Mouse (Mus musculus) liver, adult 2 months (tissue): ENCODE results near the gene Cnn2. TPM values are rescaled to one million over a fixed set of nuclear protein-coding genes. Genes with fewer than 3 reads are reported as not detected.

Experiments used
- DNase-seq: peaks from one replicate; pipeline ENCODE4 v3.0.0-alpha.2; 2011; ENCODE audit warnings: low read depth, low spot score; ENCODE audit errors: extremely low read depth
- H3K27ac ChIP-seq: fragments of 200-500 bp; replicated peaks from 2 replicates; pipeline ENCODE4 v1.5.1; 2012; ENCODE audit warnings: low read depth, mild to moderate bottlenecking, control low read depth, inconsistent platforms, low read length; ENCODE audit not compliant: insufficient read depth
- H3K27me3 ChIP-seq: fragments of 200-500 bp; 2 replicates; pipeline ENCODE4 v1.6.1; 2012; ENCODE audit warnings: mild to moderate bottlenecking, moderate library complexity, low read length, inconsistent platforms; ENCODE audit not compliant: control insufficient read depth, insufficient read depth
- H3K36me3 ChIP-seq: fragments of 200-500 bp; 2 replicates; pipeline ENCODE4 v1.6.1; 2012; ENCODE audit warnings: low read length, inconsistent platforms; ENCODE audit not compliant: control insufficient read depth, insufficient read depth
- H3K4me1 ChIP-seq: fragments of 200-500 bp; 2 replicates; pipeline ENCODE4 v1.6.1; 2011; ENCODE audit warnings: low read length; ENCODE audit not compliant: control insufficient read depth, insufficient read depth
- H3K4me3 ChIP-seq: fragments of 200-500 bp; 2 replicates; pipeline ENCODE4 v1.5.1; 2011; ENCODE audit warnings: low read depth, mild to moderate bottlenecking, control low read depth, low read length, moderate library complexity; ENCODE audit not compliant: insufficient read depth
- H3K79me2 ChIP-seq: fragments of 200-500 bp; 2 replicates; pipeline ENCODE4 v1.6.1; 2012; ENCODE audit warnings: inconsistent platforms, mild to moderate bottlenecking, low read length, moderate library complexity; ENCODE audit not compliant: control insufficient read depth, insufficient read depth
- H3K9ac ChIP-seq: fragments of 200-500 bp; 2 replicates; pipeline ENCODE4 v1.6.1; 2012; ENCODE audit warnings: low read depth, mild to moderate bottlenecking, control low read depth, inconsistent platforms, low read length
- CTCF ChIP-seq: fragments of 200-500 bp; IDR thresholded peaks from 2 replicates; pipeline ENCODE4 v1.5.1; 2011; ENCODE audit warnings: low read depth, low read length, control low read depth
- POLR2A ChIP-seq: fragments of 200-500 bp; IDR thresholded peaks from 2 replicates; pipeline ENCODE4 v1.6.1; 2011; ENCODE audit warnings: low read length, control low read depth; ENCODE audit not compliant: insufficient read depth; ENCODE audit errors: extremely low read depth
- WGBS: fragments of 180-500 bp; shearing (Covaris S2); methylation state at CpG from one replicate; pipeline ENCODE4 v1.1.7; 2018; 5-methylcytosine and 5-hydroxymethylcytosine counted together
- polyA plus RNA-seq: library from polyadenylated mRNA; depleted of rRNA; stranded (reverse); fragments of >200 nt; gene quantifications from 2 replicates; pipeline ENCODE4 v1.2.3, GENCODE M21; 2012
- total RNA-seq: library from RNA; depleted of rRNA; stranded (reverse); fragments of >200 nt; gene quantifications from 2 replicates; pipeline ENCODE4 v1.2.3, GENCODE M21; 2014

Gene Cnn2
- total and polyA plus RNA-seq, 2 experiments = 5.2 to 9.8 TPM

GRCm38 (mm10) chr10:80023758-80024157 is 35.4 kb downstream of the Cnn2 start:
- Histone ChIP-seq H3K4me3 (no peak overlapping the region), H3K36me3 (no peaks in the 10 kb centered on the region), H3K9ac (no peak overlapping the region), H3K79me2 (no peaks in the 10 kb centered on the region), H3K4me1 (no peaks in the 10 kb centered on the region), H3K27ac (no peak overlapping the region), H3K27me3 (no peaks in the 10 kb centered on the region)
- DNase-seq = no peak
- TF ChIP-seq POLR2A = no peak
- WGBS = 55% methylated on average over 5 of the region's 5 CpGs

- H3K27me3 ChIP-seq = no peaks in the 10 kb centered on the region
- no peak for DNase-seq
- H3K9ac ChIP-seq = no peak overlapping the region
- H3K4me3 ChIP-seq = no peak overlapping the region
- TF ChIP-seq CTCF (no peak), POLR2A (no peak)
- H3K79me2 ChIP-seq = no peaks in the 10 kb centered on the region
- H3K4me1 ChIP-seq = no peaks in the 10 kb centered on the region
- H3K36me3 ChIP-seq = no peaks in the 10 kb centered on the region
- 81% methylated on average over 15 of the region's 15 CpGs for WGBS
- H3K27ac ChIP-seq = no peak overlapping the region; the same call in 1 of the 2 replicates
These were observed 36.1 kb downstream of the Cnn2 start for GRCm38 (mm10) chr10:80024229-80025043.

GRCm38 (mm10) chr10:80025044-80025347 is 36.6 kb downstream of the Cnn2 start:
- no peak for DNase-seq
- Histone ChIP-seq H3K4me1 (no peaks in the 10 kb centered on the region), H3K36me3 (no peaks in the 10 kb centered on the region), H3K9ac (no peak overlapping the region), H3K27me3 (no peaks in the 10 kb centered on the region), H3K79me2 (no peaks in the 10 kb centered on the region), H3K27ac (no peak overlapping the region), H3K4me3 (no peak overlapping the region)
- 61% methylated on average over 4 of the region's 4 CpGs for WGBS
- TF ChIP-seq CTCF = no peak
- no peak for TF ChIP-seq POLR2A

- Histone ChIP-seq H3K9ac (no peak overlapping the region), H3K4me1 (no peaks in the 10 kb centered on the region), H3K79me2 (no peaks in the 10 kb centered on the region), H3K36me3 (no peaks in the 10 kb centered on the region), H3K27ac (no peak overlapping the region), H3K4me3 (no peak overlapping the region), H3K27me3 (no peaks in the 10 kb centered on the region)
- no peak for TF ChIP-seq CTCF
- TF ChIP-seq POLR2A = no peak
- 85% methylated on average over 10 of the region's 10 CpGs for WGBS
- no peak for DNase-seq
These were observed 37.1 kb downstream of the Cnn2 start for GRCm38 (mm10) chr10:80025463-80025862.

GRCm38 (mm10) chr10:80025889-80026288 is 37.5 kb downstream of the Cnn2 start:
- no peak for TF ChIP-seq CTCF
- no peak for TF ChIP-seq POLR2A
- no peaks in the 10 kb centered on the region for H3K4me1 ChIP-seq
- no peak overlapping the region for H3K4me3 ChIP-seq
- no peaks in the 10 kb centered on the region for H3K36me3 ChIP-seq
- H3K9ac ChIP-seq = no peak overlapping the region
- 67% methylated on average over 12 of the region's 12 CpGs for WGBS
- DNase-seq = no peak
- no peak overlapping the region for H3K27ac ChIP-seq
- H3K27me3 ChIP-seq = no peaks in the 10 kb centered on the region
- H3K79me2 ChIP-seq = no peaks in the 10 kb centered on the region
